Mouse (Mus musculus): ENCODE data around the gene Clec18a. TPM values are rescaled to one million over a fixed set of nuclear protein-coding genes. Genes with fewer than 3 reads are reported as not detected.
A peak's percentile ranks its signal among the peaks of the same experiment; 100 is the strongest.

The Clec18a gene
- polyA plus RNA-seq, 1 experiment from 2014 or later = 76.6 TPM

DNA sequence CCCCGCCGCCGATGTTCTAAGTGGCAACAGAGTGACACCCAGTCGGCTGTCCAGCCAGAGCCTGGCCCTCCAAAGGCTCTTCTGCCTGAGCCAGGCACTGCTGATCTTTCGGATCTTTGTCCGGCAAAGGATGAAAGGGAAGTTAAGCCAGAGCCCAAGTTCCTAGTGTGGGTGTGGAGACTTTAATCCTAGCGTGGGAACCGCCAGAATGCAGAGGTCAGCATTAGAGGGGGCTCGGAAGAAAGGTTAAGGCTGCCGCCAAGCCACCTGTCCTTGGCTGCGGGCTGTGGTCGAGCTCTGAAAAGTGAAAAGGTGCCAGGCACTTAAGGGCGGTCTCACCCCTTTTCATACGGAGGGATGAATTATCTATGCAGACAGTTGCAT, 30.5 kb downstream of the Clec18a start:
- Histone ChIP-seq H3K9me3 (replicated peaks; ENCODE audit: low read length) (no peaks in the 10 kb centered on the region), H3K4me2 (ENCODE audit: low read length) (peak overlapping the region; percentile 76), H3K27ac (peak overlapping the region; percentile 25; the same call in 1 of the 2 replicates), H3K9ac (ENCODE audit: low read depth, low read length) (peak overlapping the region; percentile 49; the same call in 1 of the 2 replicates), H3K4me3 (replicated peaks; ENCODE audit: low read depth, low read length) (peak overlapping the region; percentile 56), H3K27me3 (ENCODE audit: insufficient read depth, low read length) (no peaks in the 10 kb centered on the region), H3K4me1 (replicated peaks; ENCODE audit: insufficient read depth, low read length) (peaks cover 8% of the 10 kb centered on the region; the same call in 1 of the 2 replicates), H3K36me3 (ENCODE audit: insufficient read depth, low read length) (no peaks in the 10 kb centered on the region)
- WGBS = 1% methylated on average over 14 of the region's 14 CpGs
- no peak for TF ChIP-seq CTCF (IDR thresholded peaks at IDR 0.05; ENCODE audit: low read depth)
- no peak for DNase-seq (ENCODE audit: low spot score)
- no peak for ATAC-seq (replicated peaks; ENCODE audit: low FRiP score, low read depth)

DNA sequence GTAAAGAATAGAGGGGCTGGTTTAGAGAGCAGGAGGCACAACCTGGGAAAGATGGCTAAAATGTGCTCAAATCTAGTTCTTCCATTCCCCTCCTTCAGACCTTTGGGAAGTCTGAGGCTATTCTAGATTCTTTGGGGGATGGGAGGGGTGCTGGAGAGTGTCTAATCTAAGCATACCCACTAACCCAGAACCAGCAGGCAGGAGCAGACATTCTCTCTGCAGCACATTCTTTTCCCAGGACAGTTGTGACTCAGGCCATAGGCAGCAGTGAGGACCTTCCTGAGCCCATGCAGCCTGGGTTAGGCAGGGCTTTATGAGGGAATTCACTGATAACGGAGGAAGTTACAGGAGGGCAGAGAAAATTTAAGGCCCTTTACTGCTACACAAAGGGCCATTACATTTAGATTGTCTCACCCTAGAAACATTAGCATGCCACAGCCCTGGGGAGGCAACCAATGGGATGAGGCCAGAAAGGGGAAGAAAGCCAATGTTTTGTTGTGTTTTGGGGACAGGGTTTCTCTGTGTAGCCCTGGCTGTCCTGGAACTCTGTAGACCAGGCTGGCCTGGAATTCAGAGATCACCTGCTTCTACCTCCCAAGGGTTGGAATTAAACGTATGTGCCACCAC, 33.2 kb downstream of the Clec18a start:
- DNase-seq (ENCODE audit: low spot score) (no peak), ATAC-seq (replicated peaks; ENCODE audit: low FRiP score, low read depth) (no peak)
- no peak for TF ChIP-seq CTCF (IDR thresholded peaks at IDR 0.05; ENCODE audit: low read depth)
- Histone ChIP-seq H3K27ac (peak overlapping the region; percentile 34; the same call in 1 of the 2 replicates), H3K9me3 (replicated peaks; ENCODE audit: low read length) (no peaks in the 10 kb centered on the region), H3K9ac (ENCODE audit: low read depth, low read length) (no peak overlapping the region), H3K4me1 (replicated peaks; ENCODE audit: insufficient read depth, low read length) (peaks cover 9% of the 10 kb centered on the region; the same call in 1 of the 2 replicates), H3K4me2 (ENCODE audit: low read length) (no peak overlapping the region), H3K36me3 (ENCODE audit: insufficient read depth, low read length) (peaks cover 14% of the 10 kb centered on the region), H3K4me3 (replicated peaks; ENCODE audit: low read depth, low read length) (no peak overlapping the region), H3K27me3 (ENCODE audit: insufficient read depth, low read length) (no peaks in the 10 kb centered on the region)
- 59% methylated on average over 2 of the region's 2 CpGs for WGBS

DNA sequence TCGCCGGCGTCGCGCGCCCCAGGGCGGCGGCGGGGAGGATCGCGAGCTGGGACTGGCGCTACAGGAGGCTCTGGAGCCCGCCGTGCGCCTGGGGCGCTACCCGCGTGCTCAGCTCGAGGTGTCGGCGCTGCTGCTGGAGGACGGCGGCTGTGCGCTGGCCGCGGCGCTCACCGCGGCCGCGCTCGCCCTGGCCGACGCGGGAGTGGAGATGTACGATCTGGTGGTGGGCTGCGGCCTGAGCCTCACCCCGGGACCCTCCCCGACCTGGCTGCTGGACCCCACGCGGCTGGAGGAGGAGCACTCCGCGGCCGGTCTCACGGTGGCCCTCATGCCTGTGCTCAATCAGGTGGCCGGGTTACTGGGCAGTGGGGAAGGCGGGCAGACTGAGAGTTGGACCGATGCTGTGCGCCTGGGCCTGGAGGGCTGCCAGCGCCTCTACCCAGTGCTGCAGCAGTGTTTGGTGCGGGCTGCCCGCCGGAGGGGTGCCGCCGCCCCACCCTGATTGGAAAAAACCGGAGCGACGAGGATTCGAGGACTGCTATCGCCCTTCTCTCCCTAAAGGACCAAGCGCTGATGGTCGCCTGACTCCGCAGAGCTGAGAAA, 35.4 kb downstream of the Clec18a start:
- TF ChIP-seq CTCF (IDR thresholded peaks at IDR 0.05; ENCODE audit: low read depth) = no peak
- Histone ChIP-seq H3K36me3 (ENCODE audit: insufficient read depth, low read length) (peaks cover 36% of the 10 kb centered on the region), H3K27ac (peak overlapping the region; percentile 88), H3K4me3 (replicated peaks; ENCODE audit: low read depth, low read length) (peak overlapping the region; percentile 96), H3K4me1 (replicated peaks; ENCODE audit: insufficient read depth, low read length) (peaks cover 6% of the 10 kb centered on the region; the same call in 1 of the 2 replicates), H3K9me3 (replicated peaks; ENCODE audit: low read length) (no peaks in the 10 kb centered on the region), H3K27me3 (ENCODE audit: insufficient read depth, low read length) (no peaks in the 10 kb centered on the region), H3K9ac (ENCODE audit: low read depth, low read length) (peak overlapping the region; percentile 81), H3K4me2 (ENCODE audit: low read length) (peak overlapping the region; percentile 96)
- under 1% methylated on average over 51 of the region's 63 CpGs for WGBS
- ATAC-seq (replicated peaks; ENCODE audit: low FRiP score, low read depth) = peak; percentile 61
- DNase-seq (ENCODE audit: low spot score) = peak; percentile 36

DNA sequence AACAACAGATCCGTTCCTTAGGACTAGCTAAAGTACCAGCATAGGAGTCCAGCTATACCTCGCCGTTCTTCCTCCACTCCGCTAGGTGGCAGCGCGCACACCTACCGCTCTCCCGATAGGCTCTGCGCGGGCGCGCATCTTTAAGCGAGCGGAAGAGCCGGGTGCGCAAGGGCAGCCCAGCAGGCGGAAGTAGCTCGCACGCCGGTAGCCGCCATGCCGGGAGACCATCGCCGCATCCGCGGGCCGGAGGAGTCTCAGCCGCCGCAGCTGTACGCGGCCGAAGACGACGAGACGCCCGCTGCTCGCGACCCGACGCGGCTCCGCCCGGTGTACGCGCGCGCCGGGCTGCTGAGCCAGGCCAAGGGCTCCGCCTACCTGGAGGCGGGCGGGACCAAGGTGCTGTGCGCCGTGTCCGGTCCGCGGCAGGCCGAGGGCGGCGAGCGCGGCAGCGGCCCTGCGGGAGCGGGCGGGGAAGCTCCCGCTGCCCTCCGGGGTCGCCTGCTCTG, 36.0 kb downstream of the Clec18a start, which contains the start of gene Exosc6:
Gene Exosc6 (plus strand): TSS at position 182 of the 506 bp plus-strand sequence.
- peaks cover 40% of the 10 kb centered on the region for H3K36me3 ChIP-seq (ENCODE audit: insufficient read depth, low read length)
- TF ChIP-seq CTCF (IDR thresholded peaks at IDR 0.05; ENCODE audit: low read depth) = peak; percentile 96
- peak within 1 kb of the TSS; percentile 96 for H3K4me2 ChIP-seq (ENCODE audit: low read length)
- under 1% methylated on average over 51 of the region's 68 CpGs for WGBS
- DNase-seq (ENCODE audit: low spot score) (peak; percentile 97), ATAC-seq (replicated peaks; ENCODE audit: low FRiP score, low read depth) (peak; percentile 88)
- H3K27ac ChIP-seq = peak within 1 kb of the TSS; percentile 88
- H3K27me3 ChIP-seq (ENCODE audit: insufficient read depth, low read length) = no peaks in the 10 kb centered on the region
- peak within 1 kb of the TSS; percentile 96 for H3K4me3 ChIP-seq (replicated peaks; ENCODE audit: low read depth, low read length)
- H3K9me3 ChIP-seq (replicated peaks; ENCODE audit: low read length) = no peaks in the 10 kb centered on the region
- H3K9ac ChIP-seq (ENCODE audit: low read depth, low read length) = peak within 1 kb of the TSS; percentile 81
- H3K4me1 ChIP-seq (replicated peaks; ENCODE audit: insufficient read depth, low read length) = peaks cover 3% of the 10 kb centered on the region; the same call in 1 of the 2 replicates

DNA sequence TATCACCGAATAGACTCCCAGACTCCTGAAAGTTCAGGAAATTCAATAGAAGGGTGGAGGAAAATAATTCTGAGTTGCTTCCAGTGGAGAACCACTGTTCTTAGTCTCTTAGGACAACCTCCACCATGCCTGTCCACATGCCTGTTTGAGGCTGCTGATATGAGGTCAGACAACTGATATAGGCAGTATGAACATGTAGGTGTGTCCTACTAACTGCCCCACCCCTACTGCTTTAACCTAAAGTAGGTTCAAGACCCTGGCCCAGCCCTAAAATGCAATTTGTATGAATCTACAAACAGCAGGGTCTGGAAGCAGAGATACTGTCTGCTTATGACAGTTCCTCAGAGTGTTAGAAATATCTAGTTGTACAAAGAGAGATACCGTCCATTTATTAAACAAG, 36.6 kb downstream of the Clec18a start:
- H3K36me3 ChIP-seq (ENCODE audit: insufficient read depth, low read length) = peaks cover 45% of the 10 kb centered on the region
- ATAC-seq (replicated peaks; ENCODE audit: low FRiP score, low read depth) = 0 out of 2 replicates have a peak, but pooled peaks have one; percentile 19
- no peak overlapping the region for H3K27ac ChIP-seq
- DNase-seq (ENCODE audit: low spot score) = no peak
- 61% methylated on average over 2 of the region's 2 CpGs for WGBS
- H3K4me1 ChIP-seq (replicated peaks; ENCODE audit: insufficient read depth, low read length) = peaks cover 3% of the 10 kb centered on the region; the same call in 1 of the 2 replicates
- no peak overlapping the region for H3K4me2 ChIP-seq (ENCODE audit: low read length)
- H3K9ac ChIP-seq (ENCODE audit: low read depth, low read length) = no peak overlapping the region
- no peak for TF ChIP-seq CTCF (IDR thresholded peaks at IDR 0.05; ENCODE audit: low read depth)
- H3K4me3 ChIP-seq (replicated peaks; ENCODE audit: low read depth, low read length) = no peak overlapping the region
- H3K27me3 ChIP-seq (ENCODE audit: insufficient read depth, low read length) = no peaks in the 10 kb centered on the region
- H3K9me3 ChIP-seq (replicated peaks; ENCODE audit: low read length) = no peaks in the 10 kb centered on the region

DNA sequence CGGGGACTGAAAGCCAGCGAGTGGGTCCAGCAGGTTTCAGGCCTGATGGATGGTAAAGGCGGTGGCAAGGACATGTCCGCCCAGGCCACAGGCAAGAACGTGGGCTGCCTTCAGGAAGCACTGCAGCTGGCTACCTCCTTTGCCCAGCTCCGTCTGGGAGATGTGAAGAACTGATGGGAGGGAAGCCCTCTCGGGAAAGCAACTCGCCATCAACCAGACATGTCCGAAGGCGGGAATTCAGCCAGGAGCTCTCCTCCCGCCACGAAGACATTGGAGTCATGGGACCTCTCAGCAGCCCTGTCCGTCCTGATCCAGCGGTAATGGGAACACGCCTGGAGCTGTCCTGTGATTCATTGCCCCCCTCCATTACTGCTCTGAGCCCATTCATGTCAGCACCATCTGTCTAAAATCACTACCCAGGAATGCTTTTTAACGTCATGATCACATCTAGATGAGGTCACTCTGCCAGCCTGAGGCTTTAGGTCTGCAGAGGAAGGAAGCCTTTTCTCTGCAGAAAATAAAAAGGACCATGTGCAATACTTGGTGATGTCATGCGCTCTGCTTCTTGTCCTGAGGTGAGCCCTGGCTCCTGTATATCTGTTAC, 37.1 kb downstream of the Clec18a start:
- no peak overlapping the region for H3K27ac ChIP-seq
- peaks cover 50% of the 10 kb centered on the region for H3K36me3 ChIP-seq (ENCODE audit: insufficient read depth, low read length)
- WGBS = 90% methylated on average over 17 of the region's 17 CpGs
- peaks cover 3% of the 10 kb centered on the region; the same call in 1 of the 2 replicates for H3K4me1 ChIP-seq (replicated peaks; ENCODE audit: insufficient read depth, low read length)
- no peaks in the 10 kb centered on the region for H3K27me3 ChIP-seq (ENCODE audit: insufficient read depth, low read length)
- no peak overlapping the region for H3K9ac ChIP-seq (ENCODE audit: low read depth, low read length)
- DNase-seq (ENCODE audit: low spot score) (no peak), ATAC-seq (replicated peaks; ENCODE audit: low FRiP score, low read depth) (no peak)
- H3K4me3 ChIP-seq (replicated peaks; ENCODE audit: low read depth, low read length) = no peak overlapping the region
- TF ChIP-seq CTCF (IDR thresholded peaks at IDR 0.05; ENCODE audit: low read depth) = no peak
- no peaks in the 10 kb centered on the region for H3K9me3 ChIP-seq (replicated peaks; ENCODE audit: low read length)
- no peak overlapping the region for H3K4me2 ChIP-seq (ENCODE audit: low read length)
